Mouse (Mus musculus) embryonic facial prominence, embryonic 15.5 days (tissue): Measurements from ENCODE around the gene Npr1. TPM values are rescaled to one million over a fixed set of nuclear protein-coding genes. Genes with fewer than 3 reads are reported as not detected.

Experiments used
- ATAC-seq: fragments of 200-750 bp; cut with Nextera tagmentation; 2 replicates; pipeline ENCODE4 v1.8.0; 2017; ENCODE audit warnings: low read depth, moderate TSS enrichment; ENCODE audit not compliant: insufficient number of reproducible peaks, low FRiP score, low TSS enrichment
- H3K27ac ChIP-seq: fragments of 300-500 bp; sonication (generic); replicated peaks from 2 replicates; pipeline ENCODE4 v1.5.1; 2015; ENCODE audit warnings: mild to moderate bottlenecking, inconsistent platforms
- H3K27me3 ChIP-seq: fragments of 300-500 bp; sonication (generic); 2 replicates; pipeline ENCODE4 v1.6.1; 2015; ENCODE audit warnings: inconsistent platforms
- H3K36me3 ChIP-seq: fragments of 300-500 bp; sonication (generic); 2 replicates; pipeline ENCODE4 v1.6.1; 2015; ENCODE audit warnings: mild to moderate bottlenecking, inconsistent platforms
- H3K4me1 ChIP-seq: fragments of 300-500 bp; sonication (generic); 2 replicates; pipeline ENCODE4 v1.6.1; 2015; ENCODE audit warnings: inconsistent platforms
- H3K4me2 ChIP-seq: fragments of 300-500 bp; sonication (generic); replicated peaks from 2 replicates; pipeline ENCODE4 v1.6.1; 2015; ENCODE audit warnings: mild to moderate bottlenecking, inconsistent platforms
- H3K4me3 ChIP-seq: fragments of 300-500 bp; sonication (generic); replicated peaks from 2 replicates; pipeline ENCODE4 v1.5.1; 2015; ENCODE audit warnings: mild to moderate bottlenecking, inconsistent platforms
- H3K9ac ChIP-seq: fragments of 300-500 bp; sonication (generic); 2 replicates; pipeline ENCODE4 v1.6.1; 2015; ENCODE audit warnings: inconsistent platforms
- H3K9me3 ChIP-seq: fragments of 300-500 bp; sonication (generic); replicated peaks from 2 replicates; pipeline ENCODE4 v1.6.1; 2016; ENCODE audit warnings: inconsistent platforms
- WGBS: fragments of 180-500 bp; shearing (Covaris S2); methylation state at CpG from one replicate; pipeline ENCODE4 v1.1.7; 2015; 5-methylcytosine and 5-hydroxymethylcytosine counted together
- polyA plus RNA-seq: library from polyadenylated mRNA; unstranded; fragments of >200 nt; fragmentation: Nextera tagmentation; extraction: Ambion mirVana; gene quantifications from 2 replicates; pipeline ENCODE4 v1.2.1, GENCODE M21; 2015

Gene Npr1
- polyA plus RNA-seq, 1 experiment from 2014 or later = 6.2 TPM

DNA sequence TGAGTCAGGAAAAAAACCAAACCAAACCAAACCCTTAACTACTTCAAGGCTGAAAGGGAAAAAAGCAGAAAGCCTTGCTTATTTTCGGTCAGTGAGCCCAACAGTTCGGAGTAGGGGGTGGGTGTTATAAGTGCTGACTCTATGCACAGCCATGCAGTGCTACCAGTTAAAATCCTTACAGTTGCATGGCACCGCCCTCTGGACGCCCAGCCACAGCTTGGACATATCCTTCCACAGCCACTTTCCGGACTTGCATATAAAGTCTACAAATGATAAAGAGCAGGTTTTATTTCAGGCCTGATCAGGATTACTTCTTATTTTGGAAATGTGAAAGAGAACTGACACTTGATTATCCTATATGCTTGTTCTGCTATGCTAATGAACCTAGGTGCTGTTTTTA is 39.5 kb upstream of the Npr1 start:
- peaks cover 64% of the 10 kb centered on the region for H3K36me3 ChIP-seq
- H3K27ac ChIP-seq = no peak overlapping the region
- peaks cover 11% of the 10 kb centered on the region for H3K4me1 ChIP-seq
- no peak for ATAC-seq
- H3K27me3 ChIP-seq = no peaks in the 10 kb centered on the region
- H3K4me2 ChIP-seq = no peak overlapping the region
- 88% methylated on average over 5 of the region's 5 CpGs for WGBS
- no peak overlapping the region for H3K9ac ChIP-seq
- no peaks in the 10 kb centered on the region for H3K9me3 ChIP-seq
- H3K4me3 ChIP-seq = no peak overlapping the region

DNA sequence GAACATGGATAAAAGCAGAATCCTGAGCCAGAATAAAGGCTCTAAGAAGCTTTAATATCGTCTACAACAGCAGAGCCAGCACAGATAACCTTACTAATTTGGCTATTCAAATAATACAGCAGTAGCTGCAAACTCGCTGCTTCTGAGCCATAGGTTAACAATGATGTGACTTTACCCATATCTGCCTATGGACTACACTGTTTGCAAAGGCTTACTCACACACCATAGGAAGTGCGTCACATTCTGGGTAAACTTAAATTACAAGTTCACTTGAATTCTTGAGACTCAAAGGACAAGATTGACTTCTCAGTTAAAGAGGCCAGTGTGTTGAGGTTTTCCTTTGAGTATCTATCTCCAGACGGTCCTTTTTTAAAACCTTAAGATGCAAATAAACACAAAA is 37.8 kb upstream of the Npr1 start:
- Histone ChIP-seq H3K27ac (no peak overlapping the region), H3K36me3 (peaks cover 80% of the 10 kb centered on the region), H3K9ac (no peak overlapping the region), H3K9me3 (no peaks in the 10 kb centered on the region), H3K4me2 (no peak overlapping the region), H3K4me3 (no peak overlapping the region), H3K4me1 (peaks cover 11% of the 10 kb centered on the region), H3K27me3 (no peaks in the 10 kb centered on the region)
- ATAC-seq = no peak
- 82% methylated on average over 4 of the region's 4 CpGs for WGBS

DNA sequence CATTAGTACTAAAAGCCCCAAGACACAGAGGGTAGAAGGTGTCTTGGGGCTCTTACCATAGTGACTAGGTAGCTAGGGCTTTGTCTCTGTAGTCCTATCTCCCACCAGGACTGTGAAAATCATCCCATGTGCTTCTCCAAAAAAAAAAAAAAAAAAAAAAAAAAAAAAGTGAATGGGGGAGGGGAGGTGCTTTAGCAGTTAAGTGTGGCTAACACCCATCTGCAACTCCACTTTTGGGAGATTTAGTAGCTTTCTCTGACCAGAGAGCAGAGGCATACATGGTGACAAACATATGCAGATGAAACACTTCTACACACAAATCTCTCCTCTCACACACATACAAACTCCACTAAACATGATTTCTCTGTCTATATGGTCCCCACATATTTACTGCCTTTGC is 31.9 kb upstream of the Npr1 start:
- Histone ChIP-seq H3K4me3 (no peak overlapping the region), H3K27me3 (no peaks in the 10 kb centered on the region), H3K4me2 (no peak overlapping the region), H3K9ac (no peak overlapping the region), H3K36me3 (peaks cover 67% of the 10 kb centered on the region), H3K4me1 (no peaks in the 10 kb centered on the region), H3K27ac (no peak overlapping the region), H3K9me3 (no peaks in the 10 kb centered on the region)
- no peak for ATAC-seq

DNA sequence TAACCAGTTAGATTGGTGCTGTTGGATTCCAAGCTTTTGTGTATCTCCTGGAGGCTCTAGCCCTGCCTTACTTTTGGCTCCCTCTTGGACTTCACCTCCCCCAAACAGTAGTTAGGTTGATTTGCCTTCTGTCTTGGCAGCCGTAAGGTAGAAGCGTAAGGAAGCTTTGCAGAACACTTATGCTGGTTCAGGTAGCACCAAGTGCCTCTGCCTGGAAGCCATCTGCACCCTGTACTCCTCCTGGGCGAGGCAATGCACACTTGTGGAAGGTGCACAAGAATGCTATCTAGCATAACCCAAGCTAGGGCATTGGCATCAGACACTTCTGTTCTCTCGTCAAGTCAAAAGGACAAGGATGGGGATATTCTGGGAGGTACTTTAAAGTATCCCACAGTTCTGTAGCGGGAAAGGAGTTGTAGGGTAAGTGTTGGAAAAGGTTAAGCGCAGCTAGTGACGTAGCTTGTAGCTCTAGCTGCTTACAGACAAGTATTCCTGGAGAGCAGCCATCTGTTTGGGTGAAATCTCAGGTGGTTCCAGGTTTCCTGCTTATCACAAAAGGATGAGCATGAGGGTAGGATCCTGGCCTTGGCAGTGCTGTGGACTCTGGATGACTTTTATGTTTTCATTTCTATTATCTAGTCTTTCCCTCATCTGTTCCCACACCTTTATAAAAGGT is 30.3 kb upstream of the Npr1 start:
- no peak overlapping the region for H3K4me3 ChIP-seq
- 86% methylated on average over 7 of the region's 7 CpGs for WGBS
- H3K36me3 ChIP-seq = peaks cover 51% of the 10 kb centered on the region
- no peaks in the 10 kb centered on the region for H3K4me1 ChIP-seq
- ATAC-seq = no peak
- no peak overlapping the region for H3K4me2 ChIP-seq
- H3K9me3 ChIP-seq = no peaks in the 10 kb centered on the region
- H3K27ac ChIP-seq = no peak overlapping the region
- H3K9ac ChIP-seq = no peak overlapping the region
- no peaks in the 10 kb centered on the region for H3K27me3 ChIP-seq

DNA sequence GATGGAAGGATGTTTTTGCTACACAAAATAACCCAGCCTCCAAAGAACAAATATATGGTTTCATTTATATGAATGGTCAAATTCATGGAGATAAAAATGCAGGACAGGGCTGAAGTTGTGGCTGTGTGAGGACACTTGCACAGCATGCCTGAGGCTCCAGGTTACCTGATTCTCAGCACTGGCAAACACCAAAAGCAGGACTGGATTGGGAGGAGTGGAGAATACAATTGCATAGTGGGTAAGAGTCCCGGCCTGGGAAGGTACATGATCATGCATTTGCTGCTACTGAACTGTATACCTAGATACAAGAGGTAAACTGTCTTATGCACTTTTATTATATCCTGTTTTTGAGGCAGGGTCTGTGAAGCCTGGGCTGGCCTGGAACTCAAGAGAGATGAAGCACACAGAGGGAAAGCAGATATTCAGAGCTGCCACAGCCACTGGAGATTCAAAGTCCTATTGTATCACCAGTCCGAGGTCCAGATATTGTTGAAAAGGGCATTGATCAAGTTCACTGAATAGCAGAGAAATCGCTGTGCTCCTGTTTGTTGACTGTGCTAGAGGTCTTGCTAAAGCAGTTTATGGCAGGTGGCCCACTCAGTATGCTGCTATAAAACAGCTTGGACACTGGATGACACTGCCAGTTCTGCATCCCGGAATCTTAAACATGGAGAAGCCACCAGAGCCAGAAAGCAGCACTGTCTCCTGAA is 28.3 kb upstream of the Npr1 start:
- Histone ChIP-seq H3K4me2 (no peak overlapping the region), H3K36me3 (peaks cover 43% of the 10 kb centered on the region), H3K9ac (no peak overlapping the region), H3K27me3 (no peaks in the 10 kb centered on the region), H3K27ac (no peak overlapping the region), H3K4me1 (peaks cover 10% of the 10 kb centered on the region; the same call in 1 of the 2 replicates), H3K9me3 (no peaks in the 10 kb centered on the region), H3K4me3 (no peak overlapping the region)
- WGBS = 62% methylated on average over 4 of the region's 4 CpGs
- no peak for ATAC-seq

DNA sequence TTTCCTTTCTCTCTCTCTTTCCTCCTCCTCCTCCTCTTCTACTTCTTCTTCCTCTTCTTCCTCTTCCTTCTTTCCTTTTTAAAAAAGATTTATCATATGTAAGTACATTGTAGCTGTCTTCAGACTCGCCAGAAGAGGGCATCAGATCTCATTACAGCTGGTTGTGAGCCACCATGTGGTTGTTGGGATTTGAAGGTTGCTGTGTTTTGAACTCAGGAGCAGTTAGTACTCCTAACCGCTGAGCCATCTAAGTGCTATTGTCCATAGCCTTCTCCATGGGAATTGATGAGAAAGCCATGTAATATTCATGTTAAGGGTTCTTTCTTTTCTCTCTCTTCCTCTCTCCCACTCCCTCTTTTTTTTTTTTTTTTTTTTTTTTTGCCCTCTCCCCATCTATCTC is 25.7 kb upstream of the Npr1 start:
- H3K36me3 ChIP-seq = peaks cover 40% of the 10 kb centered on the region
- H3K27ac ChIP-seq = no peak overlapping the region
- H3K9ac ChIP-seq = no peak overlapping the region
- peaks cover 10% of the 10 kb centered on the region; the same call in 1 of the 2 replicates for H3K4me1 ChIP-seq
- no peak overlapping the region for H3K4me3 ChIP-seq
- no peaks in the 10 kb centered on the region for H3K9me3 ChIP-seq
- no peak overlapping the region for H3K4me2 ChIP-seq
- WGBS = 38% methylated on average over 2 of the region's 2 CpGs
- H3K27me3 ChIP-seq = no peaks in the 10 kb centered on the region
- ATAC-seq = no peak

DNA sequence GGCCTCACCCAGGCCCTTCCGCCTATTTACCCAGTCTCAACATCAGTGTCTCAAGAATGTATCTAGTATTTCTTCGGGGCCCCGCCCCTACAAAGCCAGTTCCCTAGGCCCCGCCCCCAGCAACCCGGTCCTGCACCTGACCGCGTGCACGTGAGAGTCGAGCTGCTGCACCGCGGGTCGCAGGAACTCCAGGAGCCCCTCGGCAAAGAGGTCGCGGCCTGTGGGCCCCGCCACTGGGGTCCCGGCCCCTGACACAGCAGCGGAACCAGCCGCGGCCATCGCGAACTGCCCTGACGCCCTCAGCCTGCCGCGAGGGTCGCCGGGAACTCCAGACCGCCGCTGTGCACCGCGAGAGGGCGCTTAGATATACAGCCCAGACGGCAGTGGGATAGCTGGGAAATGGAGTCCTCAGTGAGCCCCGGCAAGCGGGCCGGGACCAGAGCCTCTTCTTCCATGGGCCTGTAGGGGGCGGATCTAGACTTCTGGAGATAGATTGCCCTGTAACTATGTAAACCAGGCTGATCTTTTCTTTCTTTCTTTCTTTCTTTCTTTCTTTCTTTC is 25.1 kb upstream of the Npr1 start, which contains the start of gene Snapin:
Gene Snapin, minus strand, starts transcription at position 338 of the 561 bp plus-strand sequence.
- peak within 1 kb of the TSS; percentile 63 for H3K4me2 ChIP-seq
- ATAC-seq = peak; percentile 97
- WGBS = under 1% methylated on average over 37 of the region's 37 CpGs
- H3K36me3 ChIP-seq = peaks cover 40% of the 10 kb centered on the region
- H3K4me3 ChIP-seq = peak within 1 kb of the TSS; percentile 89
- peak within 1 kb of the TSS; percentile 80 for H3K9ac ChIP-seq
- H3K9me3 ChIP-seq = no peaks in the 10 kb centered on the region
- H3K4me1 ChIP-seq = peaks cover 10% of the 10 kb centered on the region; the same call in 1 of the 2 replicates
- H3K27ac ChIP-seq = peak within 1 kb of the TSS; percentile 84
- no peaks in the 10 kb centered on the region for H3K27me3 ChIP-seq

DNA sequence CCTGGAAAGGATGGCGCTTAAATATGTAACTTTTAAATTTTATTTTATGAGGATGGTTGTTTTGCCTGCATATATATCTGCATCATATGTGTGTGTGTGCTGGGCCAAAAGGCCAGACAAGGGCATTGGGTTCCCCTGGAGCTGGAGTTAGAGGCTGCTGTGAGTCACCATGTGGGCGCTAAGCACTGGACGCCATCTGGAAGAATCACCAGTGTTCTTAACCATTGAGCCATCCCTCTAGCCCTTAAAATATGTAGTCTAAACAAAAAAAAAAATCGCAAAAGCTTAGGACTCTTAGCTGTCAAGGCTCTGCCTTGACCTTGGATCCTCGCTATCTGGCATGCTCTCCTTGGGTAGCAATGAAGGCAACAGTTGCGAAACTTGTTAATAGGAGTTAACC is 22.9 kb upstream of the Npr1 start:
- Histone ChIP-seq H3K36me3 (peaks cover 56% of the 10 kb centered on the region), H3K9ac (no peak overlapping the region), H3K4me1 (peaks cover 10% of the 10 kb centered on the region; the same call in 1 of the 2 replicates), H3K27ac (no peak overlapping the region), H3K9me3 (no peaks in the 10 kb centered on the region), H3K27me3 (no peaks in the 10 kb centered on the region), H3K4me2 (no peak overlapping the region), H3K4me3 (no peak overlapping the region)
- 81% methylated on average over 6 of the region's 6 CpGs for WGBS
- no peak for ATAC-seq

DNA sequence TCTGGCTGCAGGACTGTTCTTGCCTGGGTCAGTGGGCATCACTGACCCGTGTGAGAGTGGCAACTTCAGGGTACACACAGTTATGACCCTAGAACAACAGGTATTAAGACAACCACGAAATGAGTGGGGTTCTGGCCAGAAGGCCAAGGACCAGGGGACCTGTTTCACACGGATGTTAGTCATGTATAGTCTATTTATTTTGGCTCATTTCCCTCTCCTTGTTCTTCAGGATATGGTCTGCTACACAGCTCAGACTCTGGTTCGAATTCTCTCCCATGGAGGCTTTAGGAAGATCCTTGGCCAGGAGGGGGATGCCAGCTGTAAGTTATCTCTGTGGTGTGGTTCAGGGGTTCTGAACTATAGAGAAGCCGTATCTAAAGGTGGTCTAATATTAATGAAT is 21.3 kb upstream of the Npr1 start:
- H3K9ac ChIP-seq = no peak overlapping the region
- 78% methylated on average over 5 of the region's 5 CpGs for WGBS
- H3K4me1 ChIP-seq = peaks cover 10% of the 10 kb centered on the region; the same call in 1 of the 2 replicates
- no peaks in the 10 kb centered on the region for H3K9me3 ChIP-seq
- H3K27ac ChIP-seq = no peak overlapping the region
- no peak for ATAC-seq
- no peak overlapping the region for H3K4me3 ChIP-seq
- H3K27me3 ChIP-seq = no peaks in the 10 kb centered on the region
- no peak overlapping the region for H3K4me2 ChIP-seq
- H3K36me3 ChIP-seq = peaks cover 70% of the 10 kb centered on the region

DNA sequence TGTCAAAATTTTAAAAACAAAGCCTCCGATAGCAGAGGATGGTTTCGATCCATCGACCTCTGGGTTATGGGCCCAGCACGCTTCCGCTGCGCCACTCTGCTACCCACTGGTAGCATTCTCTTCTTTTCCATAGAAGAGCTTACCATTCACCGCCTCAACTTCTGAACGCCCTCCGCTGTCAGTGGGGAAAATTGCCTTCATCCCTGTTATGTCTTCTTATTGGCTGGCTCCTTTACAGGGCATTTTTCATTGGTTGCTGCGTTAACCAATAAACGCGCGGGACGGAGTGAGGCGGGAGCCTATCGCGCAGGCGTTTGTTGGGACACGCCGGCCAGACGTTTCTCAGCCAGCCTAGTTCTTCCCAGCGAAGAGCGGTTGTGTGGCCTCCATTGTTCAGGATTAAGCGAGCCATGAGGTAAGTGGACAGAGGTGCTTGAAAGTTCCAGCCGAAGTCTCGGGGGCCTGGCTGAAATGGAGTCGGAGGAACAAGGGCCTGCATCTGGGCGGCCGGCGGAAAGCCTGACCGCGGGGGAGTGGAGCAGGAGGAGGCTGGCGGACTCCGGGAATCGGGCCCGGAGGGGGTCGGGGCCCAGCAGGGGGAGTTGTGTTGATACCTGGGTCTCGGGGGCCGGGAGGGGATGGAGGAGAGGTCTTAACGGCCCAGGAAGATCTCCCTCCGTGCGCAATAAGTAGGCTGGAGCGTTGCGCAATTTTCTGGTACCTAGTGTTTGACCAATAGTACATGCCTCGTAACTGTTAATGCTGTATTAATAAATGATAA is 10.4 kb upstream of the Npr1 start, which contains the start of gene Ilf2:
Gene Ilf2, plus strand, starts transcription at position 296 of the 781 bp plus-strand sequence.
- H3K36me3 ChIP-seq = peaks cover 31% of the 10 kb centered on the region
- peaks cover 8% of the 10 kb centered on the region for H3K4me1 ChIP-seq
- H3K9ac ChIP-seq = peak within 1 kb of the TSS; percentile 93
- peak within 1 kb of the TSS; percentile 95 for H3K27ac ChIP-seq
- H3K4me3 ChIP-seq = peak within 1 kb of the TSS; percentile 93
- 1% methylated on average over 45 of the region's 45 CpGs for WGBS
- no peaks in the 10 kb centered on the region for H3K27me3 ChIP-seq
- H3K4me2 ChIP-seq = peak within 1 kb of the TSS; percentile 60
- H3K9me3 ChIP-seq = no peaks in the 10 kb centered on the region
- peak; percentile 99 for ATAC-seq
